Mouse (Mus musculus): ENCODE measurements at regions not wholly inside any gene's neighbourhood (a gene's known extent, or its start where the extent isn't known, plus 50 kb on each side); places are given as distances from the start of the nearest gene placed in this dataset.

GRCm38 (mm10) chr14:76220952-76221351 is 110.3 kb downstream of the Nufip1 start:
- Histone ChIP-seq H3K9ac (ENCODE audit: low read depth, low read length) (no peak overlapping the region), H3K4me1 (ENCODE audit: control insufficient read depth, low read depth, low read length) (no peaks in the 10 kb centered on the region; the same call in 1 of the 2 replicates), H3K4me3 (ENCODE audit: low read depth, low read length) (no peak overlapping the region), H3K4me2 (ENCODE audit: low read depth, low read length) (no peak overlapping the region), H3K36me3 (ENCODE audit: control insufficient read depth, insufficient read depth) (no peaks in the 10 kb centered on the region), H3K27ac (ENCODE audit: low read length) (no peak overlapping the region), H3K27me3 (ENCODE audit: control insufficient read depth, insufficient read depth, low read depth, low read length) (no peaks in the 10 kb centered on the region), H3K9me3 (replicated peaks; ENCODE audit: control insufficient read depth, low read length) (no peaks in the 10 kb centered on the region)
- 56% methylated on average over 5 of the region's 5 CpGs for WGBS (ENCODE audit: insufficient replicate concordance)
- no peak for ATAC-seq (ENCODE audit: low read depth)

GRCm38 (mm10) chr14:76221617-76222319 is 111.1 kb downstream of the Nufip1 start:
- WGBS (ENCODE audit: insufficient replicate concordance) = 52% methylated on average over 10 of the region's 10 CpGs
- H3K4me3 ChIP-seq (ENCODE audit: low read depth, low read length) = no peak overlapping the region
- no peaks in the 10 kb centered on the region for H3K9me3 ChIP-seq (replicated peaks; ENCODE audit: control insufficient read depth, low read length)
- H3K4me2 ChIP-seq (ENCODE audit: low read depth, low read length) = no peak overlapping the region
- no peak overlapping the region for H3K27ac ChIP-seq (ENCODE audit: low read length)
- peak; percentile 56; the same call in 1 of the 2 replicates for ATAC-seq (ENCODE audit: low read depth)
- H3K4me1 ChIP-seq (ENCODE audit: control insufficient read depth, low read depth, low read length) = no peaks in the 10 kb centered on the region; the same call in 1 of the 2 replicates
- H3K9ac ChIP-seq (ENCODE audit: low read depth, low read length) = no peak overlapping the region
- H3K27me3 ChIP-seq (ENCODE audit: control insufficient read depth, insufficient read depth, low read depth, low read length) = no peaks in the 10 kb centered on the region
- H3K36me3 ChIP-seq (ENCODE audit: control insufficient read depth, insufficient read depth) = no peaks in the 10 kb centered on the region

GRCm38 (mm10) chr14:76222320-76222626 is 111.6 kb downstream of the Nufip1 start:
- 74% methylated on average over 1 of the region's 1 CpGs for WGBS (ENCODE audit: insufficient replicate concordance)
- no peak overlapping the region for H3K4me2 ChIP-seq (ENCODE audit: low read depth, low read length)
- H3K9me3 ChIP-seq (replicated peaks; ENCODE audit: control insufficient read depth, low read length) = no peaks in the 10 kb centered on the region
- H3K9ac ChIP-seq (ENCODE audit: low read depth, low read length) = no peak overlapping the region
- no peak for ATAC-seq (ENCODE audit: low read depth)
- H3K4me1 ChIP-seq (ENCODE audit: control insufficient read depth, low read depth, low read length) = no peaks in the 10 kb centered on the region; the same call in 1 of the 2 replicates
- no peaks in the 10 kb centered on the region for H3K27me3 ChIP-seq (ENCODE audit: control insufficient read depth, insufficient read depth, low read depth, low read length)
- H3K4me3 ChIP-seq (ENCODE audit: low read depth, low read length) = no peak overlapping the region
- H3K36me3 ChIP-seq (ENCODE audit: control insufficient read depth, insufficient read depth) = no peaks in the 10 kb centered on the region
- no peak overlapping the region for H3K27ac ChIP-seq (ENCODE audit: low read length)

GRCm38 (mm10) chr14:76223036-76223650 is 112.5 kb downstream of the Nufip1 start:
- Histone ChIP-seq H3K9me3 (replicated peaks; ENCODE audit: control insufficient read depth, low read length) (no peaks in the 10 kb centered on the region), H3K36me3 (ENCODE audit: control insufficient read depth, insufficient read depth) (no peaks in the 10 kb centered on the region), H3K4me2 (ENCODE audit: low read depth, low read length) (no peak overlapping the region), H3K27me3 (ENCODE audit: control insufficient read depth, insufficient read depth, low read depth, low read length) (no peaks in the 10 kb centered on the region), H3K9ac (ENCODE audit: low read depth, low read length) (no peak overlapping the region), H3K27ac (ENCODE audit: low read length) (no peak overlapping the region), H3K4me1 (ENCODE audit: control insufficient read depth, low read depth, low read length) (no peaks in the 10 kb centered on the region; the same call in 1 of the 2 replicates), H3K4me3 (ENCODE audit: low read depth, low read length) (no peak overlapping the region)
- 56% methylated on average over 8 of the region's 8 CpGs for WGBS (ENCODE audit: insufficient replicate concordance)
- ATAC-seq (ENCODE audit: low read depth) = no peak

- H3K4me1 ChIP-seq (ENCODE audit: control insufficient read depth, low read depth, low read length) = peaks cover 1% of the 10 kb centered on the region
- H3K9ac ChIP-seq (ENCODE audit: low read depth, low read length) = no peak overlapping the region
- WGBS (ENCODE audit: insufficient replicate concordance) = 78% methylated on average over 2 of the region's 2 CpGs
- no peaks in the 10 kb centered on the region for H3K9me3 ChIP-seq (replicated peaks; ENCODE audit: control insufficient read depth, low read length)
- H3K4me3 ChIP-seq (ENCODE audit: low read depth, low read length) = no peak overlapping the region
- H3K27ac ChIP-seq (ENCODE audit: low read length) = no peak overlapping the region
- no peaks in the 10 kb centered on the region for H3K27me3 ChIP-seq (ENCODE audit: control insufficient read depth, insufficient read depth, low read depth, low read length)
- ATAC-seq (ENCODE audit: low read depth) = no peak
- H3K36me3 ChIP-seq (ENCODE audit: control insufficient read depth, insufficient read depth) = no peaks in the 10 kb centered on the region
- no peak overlapping the region for H3K4me2 ChIP-seq (ENCODE audit: low read depth, low read length)
Measured at GRCm38 (mm10) chr14:76223903-76224302, 113.2 kb downstream of the Nufip1 start.

- no peak overlapping the region for H3K27ac ChIP-seq (ENCODE audit: low read length)
- no peaks in the 10 kb centered on the region for H3K27me3 ChIP-seq (ENCODE audit: control insufficient read depth, insufficient read depth, low read depth, low read length)
- no peak overlapping the region for H3K4me3 ChIP-seq (ENCODE audit: low read depth, low read length)
- WGBS (ENCODE audit: insufficient replicate concordance) = 71% methylated on average over 12 of the region's 12 CpGs
- no peaks in the 10 kb centered on the region for H3K9me3 ChIP-seq (replicated peaks; ENCODE audit: control insufficient read depth, low read length)
- H3K4me2 ChIP-seq (ENCODE audit: low read depth, low read length) = no peak overlapping the region
- no peak for ATAC-seq (ENCODE audit: low read depth)
- H3K36me3 ChIP-seq (ENCODE audit: control insufficient read depth, insufficient read depth) = no peaks in the 10 kb centered on the region
- no peak overlapping the region for H3K9ac ChIP-seq (ENCODE audit: low read depth, low read length)
- H3K4me1 ChIP-seq (ENCODE audit: control insufficient read depth, low read depth, low read length) = peaks cover 4% of the 10 kb centered on the region
Measured at GRCm38 (mm10) chr14:76225532-76225931, 114.8 kb downstream of the Nufip1 start.

GRCm38 (mm10) chr14:76226621-76227297 is 116.1 kb downstream of the Nufip1 start:
- ATAC-seq (ENCODE audit: low read depth) = no peak
- H3K4me2 ChIP-seq (ENCODE audit: low read depth, low read length) = no peak overlapping the region
- no peaks in the 10 kb centered on the region for H3K9me3 ChIP-seq (replicated peaks; ENCODE audit: control insufficient read depth, low read length)
- no peak overlapping the region for H3K4me3 ChIP-seq (ENCODE audit: low read depth, low read length)
- H3K4me1 ChIP-seq (ENCODE audit: control insufficient read depth, low read depth, low read length) = peaks cover 4% of the 10 kb centered on the region
- H3K36me3 ChIP-seq (ENCODE audit: control insufficient read depth, insufficient read depth) = no peaks in the 10 kb centered on the region
- H3K9ac ChIP-seq (ENCODE audit: low read depth, low read length) = no peak overlapping the region
- no peak overlapping the region for H3K27ac ChIP-seq (ENCODE audit: low read length)
- 48% methylated on average over 4 of the region's 4 CpGs for WGBS (ENCODE audit: insufficient replicate concordance)
- no peaks in the 10 kb centered on the region for H3K27me3 ChIP-seq (ENCODE audit: control insufficient read depth, insufficient read depth, low read depth, low read length)

GRCm38 (mm10) chr14:76228968-76229555 is 118.4 kb downstream of the Nufip1 start:
- Histone ChIP-seq H3K27ac (ENCODE audit: low read length) (no peak overlapping the region), H3K4me1 (ENCODE audit: control insufficient read depth, low read depth, low read length) (peaks cover 4% of the 10 kb centered on the region), H3K27me3 (ENCODE audit: control insufficient read depth, insufficient read depth, low read depth, low read length) (no peaks in the 10 kb centered on the region), H3K4me3 (ENCODE audit: low read depth, low read length) (no peak overlapping the region), H3K9me3 (replicated peaks; ENCODE audit: control insufficient read depth, low read length) (no peaks in the 10 kb centered on the region), H3K36me3 (ENCODE audit: control insufficient read depth, insufficient read depth) (no peaks in the 10 kb centered on the region), H3K9ac (ENCODE audit: low read depth, low read length) (no peak overlapping the region), H3K4me2 (ENCODE audit: low read depth, low read length) (peak overlapping the region; percentile 20; the same call in 1 of the 2 replicates)
- peak; percentile 55 for ATAC-seq (ENCODE audit: low read depth)
- WGBS (ENCODE audit: insufficient replicate concordance) = 18% methylated on average over 9 of the region's 9 CpGs
